Mouse (Mus musculus) heart, embryonic 12.5 days (tissue): ENCODE data around the gene Zg16. TPM values are rescaled to one million over a fixed set of nuclear protein-coding genes. Genes with fewer than 3 reads are reported as not detected.
A peak's percentile ranks its signal among the peaks of the same experiment; 100 is the strongest.

Experiments
- ATAC-seq: fragments of 200-750 bp; cut with Nextera tagmentation; 2 replicates; pipeline ENCODE4 v1.8.0; 2017; ENCODE audit warnings: moderate TSS enrichment, moderate library complexity; ENCODE audit not compliant: insufficient number of reproducible peaks, low FRiP score
- H3K27ac ChIP-seq: fragments of 300-500 bp; sonication (generic); 2 replicates; pipeline ENCODE4 v1.5.1; 2016; ENCODE audit warnings: mild to moderate bottlenecking, moderate library complexity; ENCODE audit not compliant: poor library complexity, severe bottlenecking
- H3K27me3 ChIP-seq: fragments of 300-500 bp; sonication (generic); replicated peaks from 2 replicates; pipeline ENCODE4 v1.6.1; 2016; ENCODE audit warnings: mild to moderate bottlenecking, moderate library complexity
- H3K36me3 ChIP-seq: fragments of 300-500 bp; sonication (generic); 2 replicates; pipeline ENCODE4 v1.6.1; 2016; ENCODE audit warnings: mild to moderate bottlenecking, moderate library complexity
- H3K4me1 ChIP-seq: fragments of 300-500 bp; sonication (generic); replicated peaks from 2 replicates; pipeline ENCODE4 v1.6.1; 2016; ENCODE audit warnings: mild to moderate bottlenecking
- H3K4me2 ChIP-seq: fragments of 300-500 bp; sonication (generic); 2 replicates; pipeline ENCODE4 v1.6.1; 2016; ENCODE audit warnings: mild to moderate bottlenecking, moderate library complexity
- H3K4me3 ChIP-seq: fragments of 300-500 bp; sonication (generic); 2 replicates; pipeline ENCODE4 v1.5.1; 2016; ENCODE audit warnings: mild to moderate bottlenecking
- H3K9ac ChIP-seq: fragments of 300-500 bp; sonication (generic); 2 replicates; pipeline ENCODE4 v1.6.1; 2016; ENCODE audit warnings: mild to moderate bottlenecking, moderate library complexity
- H3K9me3 ChIP-seq: fragments of 300-500 bp; sonication (generic); replicated peaks from 2 replicates; pipeline ENCODE4 v1.6.1; 2016; ENCODE audit warnings: mild to moderate bottlenecking, moderate library complexity
- WGBS: fragments of 180-500 bp; shearing (Covaris S2); methylation state at CpG from one replicate; pipeline ENCODE4 v1.1.7; 2016; 5-methylcytosine and 5-hydroxymethylcytosine counted together
- polyA plus RNA-seq: library from polyadenylated mRNA; unstranded; fragments of >200 nt; fragmentation: Nextera tagmentation; extraction: Ambion mirVana; gene quantifications from 2 replicates; pipeline ENCODE4 v1.2.1, GENCODE M21; 2016

The Zg16 gene
- polyA plus RNA-seq, 1 experiment from 2014 or later, result not detected

GRCm38 (mm10) chr7:127065538-127065937 is 21.6 kb downstream of the Zg16 start:
- ATAC-seq, result no peak
- no peaks in the 10 kb centered on the region for H3K4me1 ChIP-seq
- no peak overlapping the region for H3K9ac ChIP-seq
- H3K9me3 ChIP-seq, result no peaks in the 10 kb centered on the region; the same call in 1 of the 2 replicates
- no peak overlapping the region for H3K4me3 ChIP-seq
- no peak overlapping the region for H3K27ac ChIP-seq
- no peaks in the 10 kb centered on the region for H3K27me3 ChIP-seq
- H3K36me3 ChIP-seq, result no peaks in the 10 kb centered on the region
- no peak overlapping the region for H3K4me2 ChIP-seq
- WGBS, result 78% methylated on average over 6 of the region's 6 CpGs

GRCm38 (mm10) chr7:127055026-127055585 is 32.0 kb downstream of the Zg16 start:
- no peak for ATAC-seq
- WGBS, result 68% methylated on average over 5 of the region's 5 CpGs
- Histone ChIP-seq H3K4me1 (no peaks in the 10 kb centered on the region), H3K36me3 (no peaks in the 10 kb centered on the region), H3K9ac (no peak overlapping the region), H3K27ac (no peak overlapping the region), H3K4me2 (no peak overlapping the region), H3K4me3 (no peak overlapping the region), H3K9me3 (no peaks in the 10 kb centered on the region), H3K27me3 (0 out of 2 replicates have a peak, but pooled peaks cover 11% of the 10 kb centered on the region)

GRCm38 (mm10) chr7:127041851-127042672 is 45.1 kb downstream of the Zg16 start, which contains the start of gene Kif22:
Gene Kif22 (minus strand): TSS chr7:127042471.
- Histone ChIP-seq H3K27me3 (no peaks in the 10 kb centered on the region), H3K9ac (peak within 1 kb of the TSS; percentile 94), H3K4me3 (peak within 1 kb of the TSS; percentile 92), H3K4me2 (peak within 1 kb of the TSS; percentile 79), H3K27ac (peak within 1 kb of the TSS; percentile 76), H3K9me3 (no peaks in the 10 kb centered on the region; the same call in 1 of the 2 replicates), H3K36me3 (peaks cover 12% of the 10 kb centered on the region), H3K4me1 (peaks cover 17% of the 10 kb centered on the region)
- peak; percentile 88 for ATAC-seq
- under 1% methylated on average over 52 of the region's 53 CpGs for WGBS

- Histone ChIP-seq H3K4me2 (no peak overlapping the region), H3K27me3 (no peaks in the 10 kb centered on the region), H3K9ac (no peak overlapping the region), H3K9me3 (no peaks in the 10 kb centered on the region), H3K36me3 (peaks cover 78% of the 10 kb centered on the region), H3K4me3 (no peak overlapping the region), H3K4me1 (peaks cover 9% of the 10 kb centered on the region), H3K27ac (no peak overlapping the region)
- 77% methylated on average over 1 of the region's 1 CpGs for WGBS
- no peak for ATAC-seq
Measured at GRCm38 (mm10) chr7:127031244-127031643, 55.9 kb downstream of the Zg16 start.

GRCm38 (mm10) chr7:127030172-127030571 is 57.0 kb downstream of the Zg16 start:
- Histone ChIP-seq H3K4me1 (peaks cover 9% of the 10 kb centered on the region), H3K9ac (no peak overlapping the region), H3K4me2 (no peak overlapping the region), H3K27ac (no peak overlapping the region), H3K27me3 (no peaks in the 10 kb centered on the region), H3K9me3 (no peaks in the 10 kb centered on the region), H3K4me3 (no peak overlapping the region), H3K36me3 (peaks cover 70% of the 10 kb centered on the region)
- WGBS, result 94% methylated on average over 1 of the region's 1 CpGs
- ATAC-seq, result no peak

- Histone ChIP-seq H3K9ac (peak overlapping the region; percentile 97), H3K36me3 (peaks cover 73% of the 10 kb centered on the region)
- 70% methylated on average over 8 of the region's 8 CpGs for WGBS
Measured at GRCm38 (mm10) chr7:127027885-127028284, 59.2 kb downstream of the Zg16 start.

GRCm38 (mm10) chr7:127026984-127027726 is 60.0 kb downstream of the Zg16 start, which contains the start of gene Maz:
Gene Maz (minus strand): TSS chr7:127027037.
- no peaks in the 10 kb centered on the region for H3K9me3 ChIP-seq
- peak; percentile 90 for ATAC-seq
- peak within 1 kb of the TSS; percentile 97 for H3K4me2 ChIP-seq
- H3K27ac ChIP-seq, result peak within 1 kb of the TSS; percentile 99
- peaks cover 39% of the 10 kb centered on the region for H3K4me1 ChIP-seq
- H3K4me3 ChIP-seq, result peak within 1 kb of the TSS; percentile 94
- WGBS, result under 1% methylated on average over 45 of the region's 63 CpGs
- peak within 1 kb of the TSS; percentile 97 for H3K9ac ChIP-seq
- no peaks in the 10 kb centered on the region for H3K27me3 ChIP-seq
- peaks cover 73% of the 10 kb centered on the region for H3K36me3 ChIP-seq

More at GRCm38 (mm10) chr7:127027885-127028284, 59.2 kb downstream of the Zg16 start:
- H3K9me3 ChIP-seq, result no peaks in the 10 kb centered on the region
- H3K27ac ChIP-seq, result peak overlapping the region; percentile 99
- H3K4me1 ChIP-seq, result peaks cover 32% of the 10 kb centered on the region
- H3K27me3 ChIP-seq, result no peaks in the 10 kb centered on the region
- no peak for ATAC-seq
- peak overlapping the region; percentile 97 for H3K4me2 ChIP-seq
- peak overlapping the region; percentile 94 for H3K4me3 ChIP-seq

GRCm38 (mm10) chr7:127026616-127026983 is 60.5 kb downstream of the Zg16 start:
- WGBS, result 0% methylated on average over 13 of the region's 48 CpGs
- Histone ChIP-seq H3K4me2 (peak overlapping the region; percentile 97), H3K27me3 (no peaks in the 10 kb centered on the region), H3K4me1 (peaks cover 44% of the 10 kb centered on the region), H3K4me3 (peak overlapping the region; percentile 94), H3K36me3 (peaks cover 72% of the 10 kb centered on the region), H3K9me3 (no peaks in the 10 kb centered on the region), H3K9ac (peak overlapping the region; percentile 97), H3K27ac (peak overlapping the region; percentile 99)
- peak; percentile 38 for ATAC-seq

- Histone ChIP-seq H3K4me3 (peak overlapping the region; percentile 94), H3K9ac (peak overlapping the region; percentile 97), H3K36me3 (peaks cover 67% of the 10 kb centered on the region), H3K4me2 (peak overlapping the region; percentile 97), H3K27ac (peak overlapping the region; percentile 99), H3K9me3 (no peaks in the 10 kb centered on the region), H3K4me1 (peaks cover 49% of the 10 kb centered on the region), H3K27me3 (no peaks in the 10 kb centered on the region)
- peak; percentile 37 for ATAC-seq
- under 1% methylated on average over 29 of the region's 48 CpGs for WGBS
Measured at GRCm38 (mm10) chr7:127026161-127026600, 60.9 kb downstream of the Zg16 start.

- under 1% methylated on average over 64 of the region's 65 CpGs for whole genome bisulfite sequencing
- peaks cover 62% of the 10 kb centered on the region for H3K36me3 ChIP-seq
- peak overlapping the region; percentile 94 for H3K4me3 ChIP-seq
Measured at GRCm38 (mm10) chr7:127025556-127026160, 61.5 kb downstream of the Zg16 start.

More at GRCm38 (mm10) chr7:127025556-127026160, 61.5 kb downstream of the Zg16 start:
- ATAC-seq, result no peak
- no peaks in the 10 kb centered on the region for H3K9me3 ChIP-seq
- H3K9ac ChIP-seq, result peak overlapping the region; percentile 97
- no peaks in the 10 kb centered on the region for H3K27me3 ChIP-seq
- peak overlapping the region; percentile 99 for H3K27ac ChIP-seq
- H3K4me1 ChIP-seq, result peaks cover 52% of the 10 kb centered on the region
- peak overlapping the region; percentile 97 for H3K4me2 ChIP-seq
